Mouse (Mus musculus): ENCODE results near the gene Dzank1.

The Dzank1 gene

GRCm38 (mm10) chr2:144465876-144466575 is 61.2 kb downstream of the Dzank1 start:
- no peak for DNase-seq

DNA sequence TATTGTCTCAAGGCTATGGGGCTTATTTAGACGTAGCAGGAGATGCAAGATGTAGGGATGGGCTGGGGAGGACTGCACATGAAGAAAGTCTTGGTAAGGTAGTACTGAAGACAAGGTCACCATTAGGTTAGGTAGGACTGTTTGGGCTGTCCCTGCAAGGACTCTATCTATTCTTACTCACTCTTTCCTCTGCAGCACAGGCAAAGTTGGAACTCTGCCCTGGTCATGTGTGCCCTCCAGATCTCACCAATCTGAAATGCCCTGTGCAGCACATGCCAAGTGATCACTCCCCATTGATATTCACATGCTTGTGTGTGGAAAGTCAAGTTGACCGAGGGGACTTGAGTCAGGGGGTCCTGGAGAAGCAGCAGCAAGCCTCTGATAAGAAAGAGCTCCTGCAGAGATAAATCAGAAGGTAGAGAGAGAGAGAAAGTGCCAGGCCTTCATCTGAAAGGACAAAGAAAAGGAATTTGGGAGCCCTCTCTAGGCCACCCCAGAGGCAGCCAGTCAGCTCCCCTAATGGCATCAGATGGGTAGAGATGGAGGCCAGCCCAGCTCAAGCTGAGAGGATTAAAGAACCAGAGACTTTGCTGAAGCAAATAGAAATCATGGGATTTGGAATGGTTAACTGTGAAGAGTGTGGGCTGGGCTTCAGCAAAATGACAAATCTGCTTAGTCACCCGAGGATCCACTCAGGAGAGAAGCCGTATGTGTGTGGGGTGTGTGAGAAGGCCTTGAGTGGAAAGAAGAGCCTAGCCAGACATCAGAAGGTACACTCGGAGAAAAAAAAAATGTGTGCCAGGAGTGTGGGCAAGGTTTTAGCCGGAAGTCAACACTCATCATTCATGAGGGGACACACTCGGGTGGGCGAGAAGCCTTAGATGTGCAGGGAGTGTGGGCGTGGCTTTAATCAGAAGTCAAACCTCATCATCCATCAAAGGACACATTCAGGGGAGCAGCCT is 62.1 kb downstream of the Dzank1 start:
- no peak for DNase-seq

GRCm38 (mm10) chr2:144464182-144464581 is 63.0 kb downstream of the Dzank1 start:
- no peak for DNase-seq

DNA sequence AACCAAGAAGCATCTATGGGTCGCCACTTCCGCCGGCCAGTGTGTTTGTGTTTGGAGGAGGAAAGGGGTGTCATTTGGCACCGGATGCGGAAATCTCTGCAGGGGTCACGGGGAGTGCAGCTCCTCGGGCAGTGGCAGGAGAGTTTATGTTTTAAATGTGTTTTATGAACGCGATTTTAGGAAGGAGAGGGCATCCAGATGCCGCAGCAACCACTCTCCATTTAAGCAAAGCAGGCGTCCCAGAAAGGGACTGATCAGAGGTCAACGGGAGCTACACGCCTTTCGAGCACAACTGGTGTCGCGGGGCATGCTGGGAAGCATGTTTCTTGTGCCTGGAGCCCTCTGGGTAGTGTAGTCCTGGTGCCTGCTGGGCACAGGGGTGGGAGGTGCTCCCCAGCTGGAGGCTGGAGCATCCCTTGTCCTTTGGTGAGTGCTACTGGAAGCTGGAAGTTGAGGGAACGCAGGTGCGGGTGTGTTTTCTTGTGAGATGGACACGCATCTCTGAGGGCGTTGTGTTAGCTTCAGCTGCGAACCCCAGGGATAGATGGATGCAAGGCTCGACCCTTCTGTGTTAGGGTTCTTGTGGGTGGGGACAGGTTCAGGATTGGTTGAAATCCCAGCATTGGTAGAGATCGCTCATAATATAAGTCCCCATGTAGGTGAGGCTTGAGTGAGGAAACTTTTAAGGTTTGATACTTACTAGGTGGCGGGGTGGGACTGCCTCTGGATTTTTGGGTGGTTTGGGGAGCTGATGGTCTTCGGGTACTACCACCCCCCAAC is 68.0 kb downstream of the Dzank1 start:
- DNase-seq, result peak; percentile 91

- peak; percentile 8 for DNase-seq
Observed at GRCm38 (mm10) chr2:144458355-144458754, 68.9 kb downstream of the Dzank1 start.

DNA sequence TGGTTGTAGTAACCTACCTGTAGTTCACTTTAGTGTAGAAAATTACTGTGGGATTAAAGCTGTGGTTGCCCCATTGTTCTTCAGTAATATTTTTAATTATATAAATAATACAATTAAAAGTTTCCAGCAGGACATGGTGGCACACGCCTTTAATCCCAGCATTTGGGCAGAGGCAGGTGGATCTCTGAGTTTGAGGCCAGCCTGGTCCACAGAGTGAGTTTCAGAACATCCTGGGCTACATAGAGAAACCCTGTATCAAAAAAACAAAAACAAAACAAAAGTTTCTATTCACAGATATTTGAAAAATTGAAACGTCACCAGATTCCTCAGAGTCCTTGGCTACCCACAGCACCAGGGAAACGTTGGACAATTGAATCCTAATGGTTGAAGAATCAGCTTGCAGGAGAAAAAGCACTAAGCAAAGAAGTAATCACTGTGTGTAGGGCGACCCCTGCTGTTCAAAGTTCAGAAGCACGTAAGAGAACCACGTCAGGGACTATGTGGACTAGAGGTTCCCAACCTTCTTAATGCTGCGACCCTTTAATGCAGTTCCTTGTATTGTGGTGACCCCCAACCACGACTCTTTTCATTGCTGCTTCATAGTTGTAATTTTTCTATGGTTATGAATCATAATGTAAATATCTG is 74.7 kb downstream of the Dzank1 start:
- peak; percentile 84 for DNase-seq

DNA sequence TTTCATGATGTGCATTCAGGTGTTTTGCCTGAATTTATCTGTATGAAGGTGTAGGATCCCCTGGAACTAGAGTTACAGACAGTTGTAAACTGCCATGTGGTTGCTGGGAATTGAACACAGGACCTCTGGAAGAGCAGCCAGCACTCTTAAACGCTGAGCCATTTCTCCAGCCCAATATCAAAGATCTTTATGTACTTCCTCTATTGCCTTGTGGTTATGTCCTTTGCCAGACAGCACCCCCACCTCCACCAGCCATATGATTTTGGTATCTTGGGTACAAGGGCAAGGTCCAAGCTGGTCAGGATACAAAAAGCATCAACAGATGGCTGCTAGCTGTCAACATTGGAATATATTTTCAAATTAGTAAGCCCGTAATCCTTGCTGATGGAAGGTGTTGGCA is 76.8 kb downstream of the Dzank1 start:
- DNase-seq, result no peak

DNA sequence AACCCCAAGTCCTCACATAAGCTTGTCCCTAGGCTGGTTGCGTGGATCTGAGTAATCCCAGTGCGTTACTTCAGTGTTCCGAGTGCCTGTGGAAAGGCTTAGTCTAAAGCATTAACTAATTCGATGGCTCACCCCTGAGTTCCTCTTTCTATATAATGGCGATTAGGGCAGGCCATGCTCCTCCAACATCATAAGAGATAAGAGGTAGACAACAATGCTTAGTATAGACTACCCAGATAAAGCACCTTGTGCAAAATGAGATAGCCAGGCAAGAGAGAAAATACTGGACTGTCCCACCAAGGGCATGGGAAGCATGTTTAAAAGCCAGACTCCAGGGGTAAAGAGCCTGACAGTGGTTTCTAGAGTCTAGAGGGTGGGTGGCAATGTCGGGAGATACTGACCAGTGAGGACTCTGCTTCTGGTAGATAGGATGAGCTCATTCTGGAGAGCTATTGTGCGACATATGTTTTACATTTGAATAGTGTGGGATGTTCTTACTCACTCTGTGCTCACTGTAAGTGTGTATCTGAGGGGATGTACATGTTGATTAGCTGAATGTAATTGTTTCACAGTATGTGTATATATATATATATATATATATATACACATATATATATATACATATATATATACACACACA is 80.7 kb downstream of the Dzank1 start:
- DNase-seq, result no peak

- no peak for DNase-seq
Observed at GRCm38 (mm10) chr2:144441386-144441915, 85.8 kb downstream of the Dzank1 start.

GRCm38 (mm10) chr2:144439191-144439700 is 88.0 kb downstream of the Dzank1 start:
- DNase-seq, result no peak

- DNase-seq, result no peak
Observed at GRCm38 (mm10) chr2:144438424-144438823, 88.8 kb downstream of the Dzank1 start.

GRCm38 (mm10) chr2:144435679-144436078 is 91.5 kb downstream of the Dzank1 start:
- DNase-seq, result no peak

DNA sequence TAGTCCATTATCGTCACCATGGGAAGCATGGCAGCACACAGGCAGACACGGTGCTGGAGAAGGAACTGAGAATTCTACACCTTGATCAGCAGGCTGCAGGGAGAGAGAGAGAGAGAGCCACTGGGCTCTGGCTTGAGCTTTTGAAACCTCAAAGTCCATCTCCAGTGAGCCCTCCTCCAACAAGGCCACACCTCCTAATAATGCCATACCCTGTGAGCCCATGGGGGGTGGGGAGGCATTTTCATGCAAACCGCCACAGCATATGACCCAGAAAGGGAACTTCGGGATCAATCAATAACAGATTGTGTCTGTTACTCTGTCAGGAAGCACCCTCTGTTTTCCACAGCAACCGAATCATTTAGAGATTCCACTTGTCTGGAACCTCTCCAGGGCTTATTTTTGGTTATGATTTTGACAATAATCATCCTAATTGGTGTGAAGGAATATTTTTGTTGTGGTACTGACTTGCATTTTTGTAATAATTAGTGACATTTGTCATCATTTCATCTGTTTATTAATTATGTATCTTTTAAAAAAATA is 95.9 kb downstream of the Dzank1 start:
- no peak for DNase-seq

DNA sequence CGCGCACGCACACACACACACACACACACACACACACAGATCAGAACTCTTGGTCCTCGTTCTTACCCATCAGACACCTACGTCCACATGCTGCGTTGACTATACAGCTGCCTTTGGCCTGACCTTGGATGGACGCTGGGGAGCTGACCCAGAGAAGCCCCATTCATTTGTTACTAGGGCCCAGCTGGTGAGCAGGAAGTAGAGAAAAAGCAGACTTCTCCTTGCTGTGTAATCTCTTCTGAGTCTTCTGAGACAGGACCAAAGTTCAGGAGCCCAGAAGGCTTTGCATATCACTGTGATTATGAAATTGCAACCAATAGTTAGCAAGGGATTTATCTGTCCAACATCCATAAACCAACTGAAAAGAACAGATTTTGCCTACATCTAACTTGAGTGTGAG is 98.0 kb downstream of the Dzank1 start:
- DNase-seq, result peak; percentile 19

GRCm38 (mm10) chr2:144428659-144429058 is 98.6 kb downstream of the Dzank1 start:
- DNase-seq, result no peak

GRCm38 (mm10) chr2:144427852-144428251 is 99.4 kb downstream of the Dzank1 start:
- DNase-seq, result no peak

DNA sequence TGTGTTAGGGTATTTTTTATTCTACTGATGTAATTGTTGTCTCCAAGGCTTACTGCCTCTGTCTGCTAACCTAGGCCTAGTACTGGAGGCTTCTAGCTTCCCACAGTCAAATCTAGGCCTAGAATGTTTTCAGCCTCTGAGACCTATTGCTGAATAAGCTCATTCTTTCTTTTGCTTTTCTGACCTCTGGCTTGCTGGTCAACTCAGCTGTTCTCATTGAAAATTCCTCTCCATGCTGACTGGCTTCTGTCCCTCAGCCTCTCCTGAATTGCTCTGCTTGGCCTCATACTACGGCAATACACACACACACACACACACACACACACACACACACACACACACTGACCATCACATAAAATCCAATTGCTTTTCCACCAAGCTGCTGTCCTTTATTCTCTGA is 101.5 kb downstream of the Dzank1 start:
- DNase-seq, result peak; percentile 52

DNA sequence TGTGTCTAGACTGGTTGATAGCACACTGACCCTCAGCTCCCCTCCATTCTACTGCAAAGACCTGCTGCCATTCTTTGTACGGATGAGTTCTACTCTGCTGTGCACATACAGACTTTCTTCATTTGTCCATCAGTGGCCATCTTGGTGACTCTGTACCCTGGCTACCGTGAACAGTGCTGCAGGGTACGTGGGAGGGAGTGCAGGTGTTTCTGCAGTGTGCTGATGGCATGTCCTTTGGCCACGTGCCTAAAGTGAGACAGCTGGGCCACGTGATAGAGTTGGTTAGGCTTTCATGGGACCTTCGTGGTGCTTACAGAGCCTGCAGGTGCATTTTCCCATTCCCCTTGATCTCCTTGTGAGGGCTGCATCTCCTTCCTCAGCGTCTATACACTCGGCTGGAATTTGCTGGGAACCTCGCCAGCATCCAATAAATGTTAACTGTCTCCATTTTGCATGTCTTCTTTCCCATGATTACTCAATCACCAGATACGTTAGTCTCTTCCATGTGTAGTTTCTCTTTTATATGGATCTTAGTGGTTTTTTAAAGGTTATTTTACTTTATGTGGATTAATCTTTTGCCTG is 105.0 kb downstream of the Dzank1 start:
- no peak for DNase-seq
